Mouse (Mus musculus) cerebellum, adult 8-10 months (tissue): ENCODE measurements at regions not wholly inside any gene's neighbourhood (a gene's known extent, or its start where the extent isn't known, plus 50 kb on each side); places are given as distances from the start of the nearest gene placed in this dataset.
"Not testable (repeated sequence)": the region's sequence is repeated elsewhere in the genome, so short reads cannot be mapped to it uniquely, and the experiment has no call there.

Experiments
- DNase-seq: peaks from one replicate; pipeline ENCODE4 v3.0.0; 2022

- not testable (repeated sequence) for DNase-seq
Observed at GRCm38 (mm10) chr17:13590240-13590837, 170.0 kb upstream of the Afdn start.
